Mouse (Mus musculus): ENCODE results near the gene Rbbp7. TPM values are rescaled to one million over a fixed set of nuclear protein-coding genes. Genes with fewer than 3 reads are reported as not detected.

Rbbp7 gene
- 63.5 and 86.1 TPM in 2 replicates for total RNA-seq (2015; ENCODE audit: low replicate concordance)
- 42.3 and 53.1 TPM in 2 replicates for total RNA-seq (2017; ENCODE audit: low replicate concordance)

DNA sequence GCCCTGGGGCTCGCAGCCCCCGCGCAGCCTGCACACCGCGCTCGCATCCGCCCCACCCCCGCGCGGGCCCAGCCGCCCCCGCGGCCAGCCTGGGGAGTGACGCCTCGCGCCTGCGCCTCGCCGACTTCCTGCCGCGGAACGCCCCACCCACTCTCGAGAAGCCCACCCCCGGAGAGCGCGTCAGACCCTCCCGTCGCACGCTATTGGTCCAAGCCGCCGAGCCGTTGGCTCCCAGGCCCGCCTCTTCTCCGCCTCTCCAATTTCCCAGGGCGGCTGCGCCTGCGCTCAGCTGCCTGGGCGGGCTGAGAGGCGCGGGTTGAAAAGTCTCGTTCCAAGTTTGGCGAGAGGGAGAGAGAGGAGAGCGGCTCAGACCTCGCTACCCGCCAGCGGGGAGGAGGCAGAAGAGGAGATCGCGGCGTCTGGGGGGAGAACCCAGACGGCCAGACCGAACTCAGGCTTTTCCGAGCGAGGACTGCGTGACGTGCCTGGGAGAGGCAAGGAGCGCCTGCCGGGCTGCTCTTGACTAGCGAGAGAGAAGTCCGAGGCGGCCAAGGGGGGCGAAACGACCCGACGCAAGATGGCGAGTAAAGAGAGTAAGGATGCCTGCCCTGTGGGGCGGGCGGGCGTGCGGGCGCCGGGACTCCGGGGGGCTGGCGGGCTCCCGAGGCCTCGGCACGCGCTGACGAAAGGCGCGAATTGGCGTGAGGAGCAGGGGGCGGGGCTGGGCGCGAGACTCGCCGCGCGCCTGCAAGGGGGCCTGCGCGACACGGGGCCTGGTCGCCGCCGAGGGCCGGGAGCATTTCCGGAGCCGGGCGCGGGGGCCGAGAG is at the start of gene Rbbp7:
Gene Rbbp7 (plus strand): TSS at position 288 of the 828 bp plus-strand sequence.
- peak; percentile 99 for ATAC-seq (replicated peaks; ENCODE audit: low FRiP score, poor library complexity, severe bottlenecking)

DNA sequence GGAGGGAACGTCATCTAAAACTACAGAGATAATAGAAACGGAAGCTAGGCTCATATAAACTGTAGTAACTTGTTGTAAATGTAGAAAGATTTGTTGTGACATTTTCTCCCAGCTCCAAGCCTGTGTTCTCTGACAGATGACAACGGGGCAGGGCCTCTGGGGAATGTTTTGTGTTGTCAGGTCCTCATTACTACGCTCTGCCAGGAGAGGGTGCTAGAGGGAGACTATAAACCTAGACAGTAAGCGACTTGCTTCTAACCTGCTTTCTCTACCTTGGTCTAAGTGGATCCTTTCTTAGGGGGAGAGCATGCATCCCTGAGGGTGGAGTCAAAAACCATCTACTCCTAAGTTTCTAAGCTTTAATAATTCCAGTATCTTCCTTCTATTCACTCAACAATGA is 42.4 kb upstream of the Rbbp7 start:
- ATAC-seq (replicated peaks; ENCODE audit: low FRiP score, poor library complexity, severe bottlenecking): peak; percentile 85

DNA sequence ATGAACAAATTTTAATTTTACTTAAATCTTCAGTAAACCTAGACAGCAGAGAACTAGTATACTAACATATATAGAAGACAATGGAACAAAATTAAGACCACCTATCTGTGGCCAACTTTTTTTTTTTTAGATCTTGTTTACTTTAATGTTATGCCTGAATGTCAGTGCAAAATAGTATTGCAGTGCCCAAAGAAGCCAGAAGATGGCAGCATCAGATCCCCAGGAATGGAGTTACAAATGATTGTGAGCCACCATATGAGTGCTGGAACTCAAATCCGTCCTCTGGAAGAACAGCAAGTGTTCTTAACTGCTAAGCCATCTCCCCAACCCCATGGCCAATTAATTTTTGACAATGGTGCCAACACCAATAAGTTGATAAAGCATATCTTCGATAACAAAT is 40.6 kb upstream of the Rbbp7 start:
- ATAC-seq (replicated peaks; ENCODE audit: low FRiP score, poor library complexity, severe bottlenecking): peak; percentile 72; the same call in 1 of the 2 replicates

DNA sequence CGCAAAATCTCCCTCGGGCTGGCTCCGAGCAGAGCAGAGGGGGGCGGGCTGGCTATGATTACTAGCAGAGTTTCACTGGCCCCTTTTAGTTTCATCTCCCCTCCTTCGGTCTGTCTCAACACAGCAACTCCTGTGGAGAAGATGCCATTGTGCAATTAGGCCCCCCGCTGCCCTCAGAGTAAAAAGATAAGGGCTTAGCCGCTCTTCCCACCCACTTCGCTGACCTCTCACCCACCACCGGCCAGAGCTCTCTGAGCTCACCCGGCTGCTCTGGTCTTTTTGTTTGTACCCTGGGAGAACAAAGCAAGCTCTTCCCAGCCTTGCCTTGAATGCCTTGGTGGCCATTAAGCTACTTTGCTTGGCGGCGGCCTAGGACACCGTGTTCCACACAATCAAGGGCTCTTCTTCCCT is 32.8 kb upstream of the Rbbp7 start:
- ATAC-seq (replicated peaks; ENCODE audit: low FRiP score, poor library complexity, severe bottlenecking): no peak

DNA sequence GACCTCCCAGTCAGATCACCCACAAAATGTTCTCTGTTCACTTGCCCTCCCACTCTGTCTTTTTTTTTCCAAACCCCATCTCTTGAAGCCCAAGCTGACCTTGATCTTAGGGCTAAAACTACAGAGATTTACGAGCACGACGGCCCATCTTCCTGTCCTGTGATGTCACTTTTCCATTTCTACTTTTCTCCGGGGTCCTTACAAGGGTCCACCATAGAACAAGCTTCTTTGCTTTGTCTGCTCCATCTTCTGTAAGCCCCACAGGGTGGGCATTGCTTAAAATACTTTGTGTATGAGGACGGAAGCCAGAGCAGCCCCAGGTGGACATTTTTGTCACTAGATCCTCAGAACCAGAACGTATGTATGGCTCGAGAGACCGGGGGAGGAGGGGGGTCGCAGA is 32.4 kb upstream of the Rbbp7 start:
- no peak for ATAC-seq (replicated peaks; ENCODE audit: low FRiP score, poor library complexity, severe bottlenecking)

DNA sequence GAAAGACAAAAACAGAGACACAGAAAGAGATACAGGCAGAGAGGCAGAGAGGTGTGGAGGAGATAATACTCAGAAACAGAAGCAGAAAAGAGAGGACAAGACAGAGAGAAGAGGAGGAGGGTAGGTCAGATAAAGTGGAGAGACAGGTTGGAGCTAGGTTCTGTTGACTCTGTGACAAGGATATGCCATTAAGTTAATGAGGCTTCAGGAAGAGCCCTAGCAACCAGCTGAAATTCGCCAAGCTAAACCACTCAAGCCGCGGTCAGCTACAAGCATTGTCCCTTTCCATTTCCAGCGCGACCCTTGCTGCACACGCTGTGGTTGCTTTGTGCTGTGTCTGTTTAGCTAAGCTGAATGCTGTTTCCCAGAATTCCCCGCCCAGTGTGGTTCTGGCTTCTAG is 32.0 kb upstream of the Rbbp7 start:
- ATAC-seq (replicated peaks; ENCODE audit: low FRiP score, poor library complexity, severe bottlenecking): no peak

DNA sequence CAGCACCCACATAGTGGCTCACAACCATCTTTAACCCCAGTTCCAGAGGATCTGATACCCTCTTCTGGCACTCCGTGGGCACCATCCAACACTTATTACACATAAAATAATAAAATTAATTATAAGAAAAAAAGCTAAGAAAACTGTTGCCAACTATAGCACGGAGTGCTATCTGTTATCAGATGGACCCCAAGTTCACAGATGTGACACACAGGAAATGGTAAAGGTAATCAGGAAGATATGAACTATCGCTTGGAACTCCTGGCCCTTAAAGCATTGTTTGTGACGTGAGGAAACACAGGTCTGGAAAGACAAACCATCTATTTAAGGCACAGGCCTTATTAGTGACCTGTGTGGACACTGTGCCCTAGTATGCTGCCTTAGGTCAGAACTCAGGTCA is 30.2 kb upstream of the Rbbp7 start:
- no peak for ATAC-seq (replicated peaks; ENCODE audit: low FRiP score, poor library complexity, severe bottlenecking)

DNA sequence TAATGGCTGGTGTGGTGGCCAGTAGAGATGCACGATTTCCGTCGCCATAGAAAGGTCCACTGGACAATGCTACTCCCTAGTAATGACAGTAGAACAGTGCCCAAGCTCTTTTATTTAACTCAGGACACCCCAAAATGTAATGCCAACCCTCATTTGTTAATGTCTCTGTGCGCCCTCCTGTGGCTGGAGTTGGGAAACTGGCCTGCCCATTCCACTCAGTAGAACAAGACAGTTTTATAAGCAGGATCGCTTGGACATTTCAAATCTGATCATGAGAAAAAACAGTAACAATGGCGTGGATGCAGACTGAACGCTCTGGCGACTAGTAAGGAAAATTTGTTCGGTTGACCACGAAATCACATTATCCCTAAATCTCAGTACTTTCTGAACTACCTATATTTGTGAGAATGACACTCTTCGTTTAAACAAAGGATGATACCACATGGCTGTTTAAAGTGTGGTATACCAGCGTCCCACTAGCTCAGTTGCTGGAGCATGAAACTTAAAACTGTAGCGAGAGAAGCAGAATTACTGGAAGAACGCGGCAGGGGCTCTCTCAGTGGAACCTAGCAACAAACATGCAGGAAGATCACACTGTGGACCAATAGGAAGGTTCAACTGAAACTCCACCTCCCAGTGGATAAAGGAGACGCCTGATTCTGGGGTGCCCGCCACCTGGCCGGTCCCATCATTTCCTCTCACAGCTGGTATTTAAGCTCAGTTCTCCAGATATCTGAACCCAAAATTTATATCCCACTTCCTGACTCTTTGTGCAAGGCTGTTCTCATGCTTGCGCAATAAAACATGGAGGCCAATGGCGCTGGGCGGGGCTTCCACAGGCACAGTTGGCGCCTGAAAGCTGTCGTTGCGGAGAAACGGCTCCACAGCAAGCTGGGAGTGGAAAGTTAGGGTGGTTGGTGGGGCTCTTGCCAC is 24.9 kb upstream of the Rbbp7 start:
- ATAC-seq (replicated peaks; ENCODE audit: low FRiP score, poor library complexity, severe bottlenecking): peak; percentile 96

DNA sequence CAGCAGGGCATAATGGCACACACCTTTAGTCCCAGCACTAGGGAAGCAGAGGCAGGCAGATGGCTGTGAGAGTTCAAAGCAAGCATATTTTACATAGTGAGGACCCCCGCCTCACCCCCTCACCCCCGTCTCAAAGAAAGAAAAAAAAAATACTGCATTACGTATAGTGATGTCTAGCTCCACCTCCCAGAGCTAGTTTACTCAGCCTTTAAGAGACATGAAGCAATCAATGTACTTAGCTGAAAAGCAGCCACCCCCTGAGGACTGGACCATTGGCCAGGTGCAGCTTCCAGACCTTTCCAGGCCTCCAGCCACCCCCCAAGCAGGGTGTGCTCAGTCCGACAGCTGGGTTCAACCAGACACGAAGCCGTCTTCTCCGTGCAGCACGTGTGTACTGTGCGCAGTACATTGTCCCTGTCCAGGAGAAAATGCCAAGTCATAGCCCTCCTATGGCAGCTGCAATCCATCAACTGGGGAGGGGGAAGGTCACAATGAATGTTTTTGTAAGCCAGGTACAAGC is 24.0 kb upstream of the Rbbp7 start:
- peak; percentile 68 for ATAC-seq (replicated peaks; ENCODE audit: low FRiP score, poor library complexity, severe bottlenecking)

DNA sequence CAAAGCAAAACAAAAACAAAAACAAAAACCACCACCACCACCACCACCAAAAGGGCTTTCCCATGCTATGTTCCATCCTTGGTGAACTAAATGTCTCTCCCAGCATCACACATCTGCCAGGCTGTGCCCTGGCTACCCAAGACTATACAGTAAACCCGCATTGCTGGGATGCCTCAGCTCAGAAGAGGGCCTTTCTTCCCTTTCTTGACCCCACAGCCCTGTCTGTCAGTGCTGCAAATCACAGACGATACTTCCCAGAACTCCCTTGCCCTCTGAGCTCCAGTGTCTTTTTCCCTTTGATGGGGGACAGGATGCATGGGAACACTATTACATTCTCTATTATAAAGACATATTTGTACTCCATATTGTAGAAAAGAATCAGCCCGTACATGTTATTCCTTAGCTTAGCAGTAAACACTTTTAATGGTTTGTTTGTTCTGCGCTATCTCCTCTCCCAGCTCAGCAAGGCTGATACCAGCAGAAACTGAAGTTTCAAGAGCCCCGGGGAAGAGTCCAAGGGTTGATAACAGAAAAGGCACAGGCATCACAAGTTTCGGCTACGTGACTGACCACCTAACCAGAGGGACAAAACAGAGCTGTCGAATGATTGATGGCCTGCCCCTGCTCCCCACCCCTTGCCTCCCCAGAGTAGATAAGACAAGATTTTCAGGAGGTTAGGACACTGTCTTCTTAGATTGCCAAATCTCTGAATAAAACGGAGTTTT is 11.3 kb upstream of the Rbbp7 start:
- no peak for ATAC-seq (replicated peaks; ENCODE audit: low FRiP score, poor library complexity, severe bottlenecking)

DNA sequence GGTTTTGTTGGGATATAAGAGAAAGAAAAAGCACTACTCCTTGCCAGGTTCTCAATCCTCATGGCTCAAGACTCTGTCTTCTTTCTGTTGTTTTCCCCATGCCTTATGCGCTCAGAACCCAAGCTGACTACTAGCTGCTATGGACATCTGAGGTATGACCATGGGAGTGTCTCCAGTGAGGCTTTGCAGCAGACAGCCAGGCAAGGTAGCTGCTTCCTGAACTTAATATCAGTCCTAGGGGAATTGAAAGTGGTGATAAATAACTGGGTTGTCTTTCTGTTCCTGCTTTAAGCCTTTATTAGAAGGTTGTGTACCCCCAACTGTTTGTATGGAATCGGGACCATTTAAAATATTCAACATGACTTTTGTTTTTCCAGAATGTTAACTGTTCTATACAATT is 7.8 kb upstream of the Rbbp7 start:
- no peak for ATAC-seq (replicated peaks; ENCODE audit: low FRiP score, poor library complexity, severe bottlenecking)

DNA sequence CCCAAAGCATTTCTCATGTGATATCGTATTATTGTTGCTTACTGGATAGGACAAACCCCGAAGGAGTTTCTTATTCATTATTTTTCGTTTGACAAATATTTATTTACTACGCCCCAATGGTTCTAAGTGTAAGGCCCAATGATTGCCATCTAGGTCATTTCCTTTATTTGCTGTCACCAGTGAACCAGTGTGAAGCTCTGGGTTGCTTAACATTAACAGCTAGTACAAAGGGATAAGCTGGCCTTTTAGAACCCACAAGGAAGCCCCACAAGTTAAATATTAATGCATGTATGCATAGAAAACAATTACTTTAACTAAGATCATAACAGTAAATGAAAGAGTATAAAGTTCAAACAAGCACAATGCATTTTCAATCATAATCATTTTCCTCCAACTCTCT is 5.9 kb upstream of the Rbbp7 start:
- no peak for ATAC-seq (replicated peaks; ENCODE audit: low FRiP score, poor library complexity, severe bottlenecking)

DNA sequence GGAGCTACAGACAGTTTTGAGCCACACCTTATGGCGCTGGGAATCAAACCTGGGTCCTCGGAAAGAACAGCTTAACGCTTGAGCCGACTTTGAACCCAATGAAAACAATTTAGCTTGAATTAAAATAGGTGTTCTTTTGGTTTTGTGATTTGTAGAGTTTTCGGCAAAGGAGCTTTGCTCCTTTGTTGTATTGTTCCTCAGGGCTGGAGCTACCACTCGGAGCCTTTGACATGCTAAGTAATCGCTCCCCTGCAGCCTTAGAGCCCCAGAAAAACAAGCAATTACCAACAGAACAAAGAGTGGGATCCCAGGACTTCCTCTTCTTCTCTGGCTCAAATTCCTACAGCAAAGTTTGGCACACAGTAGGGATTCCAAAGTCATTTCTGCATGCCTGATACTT is 4.1 kb upstream of the Rbbp7 start:
- no peak for ATAC-seq (replicated peaks; ENCODE audit: low FRiP score, poor library complexity, severe bottlenecking)

DNA sequence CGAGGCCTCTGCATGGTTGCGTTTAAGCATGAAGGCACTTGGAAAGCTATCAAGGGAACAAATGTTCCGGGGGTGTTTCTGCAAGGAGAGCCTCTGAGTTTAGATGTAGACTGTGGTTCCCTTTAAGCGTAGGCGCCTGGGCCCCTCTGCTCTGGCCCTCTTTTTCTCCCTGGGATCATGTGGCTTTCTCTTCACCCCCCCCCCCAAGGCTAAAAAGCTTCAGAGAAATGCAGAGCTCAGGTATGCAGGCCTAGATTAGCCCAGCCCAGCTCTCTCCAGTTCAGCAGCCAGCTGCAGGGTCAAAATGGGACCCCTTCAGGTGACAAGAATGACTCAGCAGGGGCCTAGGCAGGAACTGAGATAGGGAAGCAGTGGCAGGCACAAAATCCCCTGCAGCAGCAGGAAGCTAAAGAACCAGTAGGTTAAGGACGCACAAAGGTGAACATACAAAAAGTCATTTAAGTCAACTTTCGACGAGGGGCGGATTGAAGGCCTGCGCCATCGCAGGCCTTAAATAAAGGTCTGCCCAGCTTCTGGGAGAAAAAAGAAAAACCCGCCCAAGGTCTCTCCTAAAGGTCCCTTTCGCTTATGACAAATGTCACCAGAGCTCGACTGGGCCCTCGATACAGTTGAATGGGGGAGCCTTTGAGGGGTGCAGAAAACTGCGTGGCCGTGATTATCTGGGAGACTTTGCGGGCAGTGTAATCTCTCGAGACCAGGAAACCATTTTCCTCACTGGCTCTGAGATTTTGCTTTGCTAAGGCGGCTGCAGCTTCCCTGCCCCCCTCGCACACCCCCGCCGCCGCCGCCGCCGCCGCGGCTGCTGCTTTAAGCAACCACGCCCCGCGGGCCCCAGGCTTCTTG is 719 bp upstream of the Rbbp7 start:
- no peak for ATAC-seq (replicated peaks; ENCODE audit: low FRiP score, poor library complexity, severe bottlenecking)

DNA sequence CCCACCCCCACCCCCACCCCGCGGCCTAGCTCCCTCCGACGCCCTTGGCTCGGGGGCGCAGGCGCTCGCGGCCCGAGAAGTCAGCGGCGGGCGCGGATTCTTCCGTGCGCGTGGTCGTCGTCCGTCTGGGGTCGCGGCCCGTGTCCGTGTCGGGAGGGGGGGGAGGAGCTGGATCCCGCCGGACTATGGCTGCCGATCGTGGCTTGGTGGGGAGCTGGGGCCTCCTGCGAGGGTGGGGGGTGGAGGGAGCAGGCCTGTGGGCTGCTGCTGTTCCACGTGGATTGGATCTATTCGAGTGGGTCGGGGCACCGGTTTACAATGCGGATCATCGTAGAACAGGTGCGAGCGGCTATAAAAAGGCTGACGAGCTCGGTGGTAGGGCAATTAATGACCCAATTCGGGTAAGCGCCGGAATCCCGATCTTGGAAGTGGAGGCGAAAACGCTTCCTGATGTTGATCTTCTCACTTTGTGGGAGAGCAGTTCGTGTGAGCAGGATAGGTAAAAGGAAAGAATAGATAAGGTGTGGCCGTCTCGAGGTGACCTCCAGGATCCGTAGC is 835 bp downstream of the Rbbp7 start:
- no peak for ATAC-seq (replicated peaks; ENCODE audit: low FRiP score, poor library complexity, severe bottlenecking)

DNA sequence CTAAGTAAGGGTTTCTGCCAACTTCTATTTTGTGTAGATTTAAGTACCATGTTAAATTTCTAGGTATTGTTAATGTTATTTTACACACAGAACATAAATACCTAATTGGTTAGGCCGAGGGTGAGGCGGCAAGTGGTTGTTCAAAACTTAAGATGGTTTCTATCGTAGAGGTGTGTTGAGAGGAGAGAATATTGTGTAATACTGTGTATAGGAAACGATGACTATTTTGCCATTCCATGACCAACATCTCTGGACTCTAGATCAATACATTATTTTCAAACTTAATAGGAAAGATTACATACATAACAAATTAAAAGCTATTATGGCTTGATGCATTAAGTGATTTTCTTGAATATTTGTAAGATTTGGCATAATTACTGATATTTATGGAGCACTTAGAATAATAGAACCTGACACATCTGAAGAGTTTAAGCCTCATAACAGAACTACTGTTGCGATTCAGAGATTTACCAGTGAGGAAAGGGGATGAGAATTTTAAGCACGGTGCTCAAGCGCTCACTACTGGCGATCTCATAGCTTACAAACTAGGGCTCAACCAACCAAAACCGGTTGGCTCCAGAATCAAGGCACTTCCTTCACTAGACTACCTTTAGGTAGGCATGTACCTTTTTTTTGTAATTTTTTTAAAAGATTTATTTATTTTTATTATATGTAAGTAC is 1.7 kb downstream of the Rbbp7 start:
- ATAC-seq (replicated peaks; ENCODE audit: low FRiP score, poor library complexity, severe bottlenecking): no peak

DNA sequence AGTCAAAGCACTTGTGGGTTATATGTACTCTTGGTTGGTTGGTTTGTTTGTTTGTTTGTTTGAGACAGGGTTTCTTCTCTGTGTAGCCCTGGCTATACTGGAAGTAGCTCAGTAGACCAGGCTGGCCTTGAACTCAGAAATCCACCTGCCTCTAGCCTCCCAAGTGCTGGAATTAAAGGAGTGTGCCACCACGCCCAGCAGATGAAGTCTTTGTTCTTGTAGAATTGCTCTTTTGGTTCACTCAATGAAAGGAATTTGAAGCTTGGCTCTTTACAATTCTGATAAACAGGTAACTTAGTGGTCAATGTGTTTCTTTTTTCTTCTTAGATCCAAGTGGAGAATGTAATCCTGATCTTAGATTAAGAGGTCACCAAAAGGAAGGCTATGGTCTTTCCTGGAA is 10.5 kb downstream of the Rbbp7 start:
- ATAC-seq (replicated peaks; ENCODE audit: low FRiP score, poor library complexity, severe bottlenecking): no peak

DNA sequence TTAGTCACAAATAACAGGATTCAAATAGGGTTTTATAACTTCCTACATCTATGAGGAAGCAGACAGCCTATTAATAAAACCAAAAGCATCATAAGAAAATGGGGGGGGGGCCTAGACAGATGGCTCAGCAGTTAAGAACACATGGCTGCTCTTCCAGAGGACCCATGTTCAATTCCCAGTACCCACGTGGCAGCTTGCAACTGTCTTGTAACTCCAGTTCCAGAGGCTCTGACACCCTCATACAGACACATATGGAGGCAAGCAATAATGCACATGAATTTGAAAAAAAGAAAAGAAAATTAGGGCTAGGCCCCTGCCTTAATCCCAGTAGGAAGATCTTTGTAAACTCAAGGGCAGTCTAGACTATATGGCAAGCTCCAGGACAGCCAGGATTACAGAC is 28.2 kb downstream of the Rbbp7 start:
- no peak for ATAC-seq (replicated peaks; ENCODE audit: low FRiP score, poor library complexity, severe bottlenecking)

Data from erythroblast, adult 5-6 weeks (primary cell).